In the genomic region with DNA sequence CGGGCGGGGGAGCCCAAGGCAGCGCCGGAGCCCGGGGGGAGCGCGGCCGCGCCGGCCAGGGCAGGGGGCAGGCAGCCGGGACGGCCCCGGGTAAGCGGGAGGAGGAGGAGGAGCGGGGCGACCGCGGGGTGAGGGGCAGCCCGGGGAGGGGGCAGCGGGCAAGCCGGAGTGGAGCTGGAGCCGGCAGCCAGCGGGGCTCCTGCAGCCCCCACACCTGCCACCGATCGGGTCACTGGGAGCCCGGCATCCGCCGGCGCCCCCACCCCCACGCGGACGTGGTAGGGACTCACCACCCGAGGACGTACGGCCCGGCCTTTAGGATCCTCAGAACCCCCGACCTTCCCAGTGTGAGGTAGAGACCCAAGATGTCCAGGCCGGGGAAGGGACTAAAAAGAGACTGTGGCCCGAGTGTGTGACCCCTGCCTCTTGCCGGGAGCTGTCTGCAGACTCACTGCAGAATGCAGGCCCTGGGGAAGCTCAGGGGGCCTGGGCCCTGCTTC, we compare ENCODE assay signal across 9 mouse cellular contexts. TPM values are rescaled to one million over a fixed set of nuclear protein-coding genes. Genes with fewer than 3 reads are reported as not detected.
DNase-seq lines count a peak whose midpoint lies in the region; ATAC-seq and TF ChIP-seq lines count a peak whose summit lies in the region.
"Had no signal": no experiment of that assay in that cellular context is flagged by ENCODE, and none has a peak within 500 bp of the region (broad histone marks: within the 10 kb centered on the region; RNA-seq: fewer than 3 reads in every experiment).

No protein-coding gene starts in this region.

- DNase-seq in heart, embryonic 10.5 days (ENCODE audit: low spot score), result peak; percentile 74
- no peak for DNase-seq in heart, postnatal 4 days
- no peak for DNase-seq in ES-E14 (ENCODE audit: low read depth, low spot score)
- peak; percentile 47 for DNase-seq in embryo, embryonic 11 days
- DNase-seq in hindbrain, postnatal 0 days (ENCODE audit: low spot score), result peak; percentile 26
- peak; percentile 4 for DNase-seq in midbrain, postnatal 0 days (ENCODE audit: low spot score)
- DNase-seq in left cerebral cortex, adult 9 months (ENCODE audit: low spot score in 2 of 2), result no peak
- DNase-seq in frontal cortex, adult 2 months (ENCODE audit: extremely low spot score in 1 of 2, low spot score in 1 of 2), result no peak

- H3K27me3 ChIP-seq in heart, embryonic 10.5 days (ENCODE audit: insufficient read depth, poor library complexity, severe bottlenecking), result peaks cover 24% of the 10 kb centered on the region
- no peaks in the 10 kb centered on the region for H3K27me3 ChIP-seq in hindbrain, postnatal 0 days (ENCODE audit: insufficient read depth, low read length)
- H3K27me3 ChIP-seq in midbrain, postnatal 0 days (ENCODE audit: insufficient read depth, low read length), result no peaks in the 10 kb centered on the region

- no peaks in the 10 kb centered on the region for H3K36me3 ChIP-seq in heart, embryonic 10.5 days
- H3K36me3 ChIP-seq in ES-E14 (ENCODE audit: control insufficient read depth, insufficient read depth, low read length, poor library complexity, severe bottlenecking), result no peaks in the 10 kb centered on the region
- no peaks in the 10 kb centered on the region for H3K36me3 ChIP-seq in hindbrain, postnatal 0 days (ENCODE audit: insufficient read depth, low read length)
- peaks cover 3% of the 10 kb centered on the region; the same call in 1 of the 2 replicates for H3K36me3 ChIP-seq in midbrain, postnatal 0 days (ENCODE audit: insufficient read depth, low read length)

- H3K4me3 ChIP-seq in heart, embryonic 10.5 days, result peak overlapping the region; percentile 92
- peak overlapping the region; percentile 77 to 79 for H3K4me3 ChIP-seq in ES-E14 (ENCODE audit: insufficient read depth in 1 of 2, low read depth in 1 of 2, low read length in 2 of 2, poor library complexity in 1 of 2, severe bottlenecking in 1 of 2)
- H3K4me3 ChIP-seq in hindbrain, postnatal 0 days (ENCODE audit: low read length), result peak overlapping the region; percentile 73
- peak overlapping the region; percentile 93 for H3K4me3 ChIP-seq in midbrain, postnatal 0 days (ENCODE audit: low read depth, low read length)

- in situ Hi-C loops in ES-E14 (cut with MboI; ENCODE audit: low sequenced_read_pairs in 2 of 2, unreplicated experiment in 2 of 2), result loop anchor here in 1 of 2 experiments (25.0 kb wide), 1 partner anchor 348 kb away; a partner anchor contains a TSS

- peak overlapping the region; percentile 93 for H3K27ac ChIP-seq in heart, embryonic 10.5 days
- no peak overlapping the region for H3K27ac ChIP-seq in ES-E14 (ENCODE audit: insufficient read depth, low read depth, low read length, poor library complexity, severe bottlenecking)
- H3K27ac ChIP-seq in hindbrain, postnatal 0 days, result peak overlapping the region; percentile 41; the same call in 1 of the 2 replicates
- H3K27ac ChIP-seq in midbrain, postnatal 0 days (ENCODE audit: low read depth, low read length), result 0 out of 2 replicates have a peak overlapping the region, but pooled peaks have one; percentile 18

- peak; percentile 38 for ATAC-seq in hindbrain, postnatal 0 days
- 0 out of 2 replicates have a peak, but pooled peaks have one; percentile 52 for ATAC-seq in midbrain, postnatal 0 days (ENCODE audit: low FRiP score)

- H3K4me2 ChIP-seq in hindbrain, postnatal 0 days (ENCODE audit: low read depth, low read length), result peak overlapping the region; percentile 81
- H3K4me2 ChIP-seq in midbrain, postnatal 0 days (ENCODE audit: low read depth, low read length, poor library complexity, severe bottlenecking), result peak overlapping the region; percentile 91

- TF ChIP-seq CTCF in hindbrain, postnatal 0 days (IDR thresholded peaks at IDR 0.05; ENCODE audit: low read depth), result no peak
- no peak for TF ChIP-seq CTCF in midbrain, postnatal 0 days (IDR thresholded peaks at IDR 0.05)

- peaks cover 54% of the 10 kb centered on the region for H3K4me1 ChIP-seq in heart, embryonic 10.5 days
- H3K4me1 ChIP-seq in ES-E14 (ENCODE audit: control insufficient read depth in 2 of 2, insufficient read depth in 2 of 2, low read length in 2 of 2, poor library complexity in 1 of 2), result peaks cover 4 to 7% of the 10 kb centered on the region in 2 experiments
- H3K4me1 ChIP-seq in hindbrain, postnatal 0 days (ENCODE audit: insufficient read depth, low read length), result 0 out of 2 replicates have a peak, but pooled peaks cover 7% of the 10 kb centered on the region
- H3K4me1 ChIP-seq in midbrain, postnatal 0 days (ENCODE audit: insufficient read depth, low read length), result peaks cover 8% of the 10 kb centered on the region; the same call in 1 of the 2 replicates

- no peaks in the 10 kb centered on the region for H3K9me3 ChIP-seq in heart, embryonic 10.5 days
- no peaks in the 10 kb centered on the region for H3K9me3 ChIP-seq in ES-E14 (ENCODE audit: control insufficient read depth, insufficient read depth, low read depth, low read length)
- no peaks in the 10 kb centered on the region for H3K9me3 ChIP-seq in hindbrain, postnatal 0 days (ENCODE audit: low read length)
- no peaks in the 10 kb centered on the region for H3K9me3 ChIP-seq in midbrain, postnatal 0 days (ENCODE audit: low read length)

- peak overlapping the region; percentile 68 for H3K9ac ChIP-seq in ES-E14 (ENCODE audit: insufficient read depth, low read depth, low read length, poor library complexity, severe bottlenecking)
- peak overlapping the region; percentile 84 for H3K9ac ChIP-seq in hindbrain, postnatal 0 days (replicated peaks; ENCODE audit: low read length)
- peak overlapping the region; percentile 86 for H3K9ac ChIP-seq in midbrain, postnatal 0 days (replicated peaks; ENCODE audit: low read length, poor library complexity, severe bottlenecking)

- WGBS in heart, embryonic 10.5 days, result under 1% methylated on average over 32 of the region's 40 CpGs
- 1% methylated on average over 24 of the region's 40 CpGs for WGBS in hindbrain, postnatal 0 days
- WGBS in midbrain, postnatal 0 days, result 2% methylated on average over 19 of the region's 40 CpGs

TF ChIP-seq in ES-E14, 5 proteins besides CTCF, POLR2A, EP300 and RAD21:
- TF ChIP-seq ZC3H11A (IDR thresholded peaks at IDR 0.05; ENCODE audit: borderline replicate concordance, low read depth, low read length), result no peak
- no peak for TF ChIP-seq HCFC1 (IDR thresholded peaks at IDR 0.05; ENCODE audit: borderline replicate concordance, insufficient read depth, low read length)
- TF ChIP-seq CHD2 (IDR thresholded peaks at IDR 0.05; ENCODE audit: low read depth, low read length), result no peak
- no peak for TF ChIP-seq ZNF384 (IDR thresholded peaks at IDR 0.05; ENCODE audit: low read depth, low read length)
- TF ChIP-seq MAFK (IDR thresholded peaks at IDR 0.05; ENCODE audit: insufficient read depth, low read depth, low read length), result no peak

RNA-seq across cellular contexts. Expression of a gene that starts 0.9 kb away (rescaled TPM):
- 8.1 and 11.4 TPM in 2 replicates for polyA plus RNA-seq in heart, embryonic 10.5 days (2016; fragmentation: Nextera tagmentation; extraction: Ambion mirVana)
- total RNA-seq in heart, postnatal 4 days (2021), result 10 to 100 TPM; 31.5 to 32.3 TPM
- total RNA-seq in ES-E14 (2012; rRNA removed), result 1.2 and 1.9 TPM in 2 replicates
- 122 and 128 TPM in 2 replicates for total RNA-seq in hindbrain, postnatal 0 days (2014; rRNA removed)
- 42.2 and 44.6 TPM in 2 replicates for polyA plus RNA-seq in hindbrain, postnatal 0 days (2015; fragmentation: Nextera tagmentation; extraction: Ambion mirVana)
- 110 and 126 TPM in 2 replicates for total RNA-seq in midbrain, postnatal 0 days (2014; rRNA removed)
- polyA plus RNA-seq in midbrain, postnatal 0 days (2015; fragmentation: Nextera tagmentation; extraction: Ambion mirVana), result 43.9 and 44.3 TPM in 2 replicates
- 341 and 351 TPM in 2 replicates for polyA plus RNA-seq in frontal cortex, adult 2 months (2012; rRNA removed)
- total RNA-seq: MEL had no signal

RNA-seq across cellular contexts. Expression of a gene that starts 19.4 kb away (rescaled TPM):
- polyA plus RNA-seq in heart, embryonic 10.5 days (2016; fragmentation: Nextera tagmentation; extraction: Ambion mirVana), result 0.17 and 0.18 TPM in 2 replicates
- not detected for total RNA-seq in heart, postnatal 4 days (2021)
- 0.09 TPM in 1 of 2 replicates, not detected in the other for total RNA-seq in ES-E14 (2012; rRNA removed)
- 0.14 and 1.0 TPM in 2 replicates for total RNA-seq in hindbrain, postnatal 0 days (2014; rRNA removed)
- polyA plus RNA-seq in hindbrain, postnatal 0 days (2015; fragmentation: Nextera tagmentation; extraction: Ambion mirVana), result 0.69 and 1.4 TPM in 2 replicates
- 0.44 and 0.85 TPM in 2 replicates for total RNA-seq in midbrain, postnatal 0 days (2014; rRNA removed)
- polyA plus RNA-seq in midbrain, postnatal 0 days (2015; fragmentation: Nextera tagmentation; extraction: Ambion mirVana), result 0.52 and 0.67 TPM in 2 replicates
- polyA plus RNA-seq in frontal cortex, adult 2 months (2012; rRNA removed), result 0.04 TPM in 1 of 2 replicates, not detected in the other
- total RNA-seq: MEL had no signal

RNA-seq across cellular contexts. Expression of a gene that starts 27.6 kb away (rescaled TPM):
- polyA plus RNA-seq in heart, embryonic 10.5 days (2016; fragmentation: Nextera tagmentation; extraction: Ambion mirVana), result 1.5 and 1.9 TPM in 2 replicates
- total RNA-seq in heart, postnatal 4 days (2021), result under 1 TPM in 1 of 2 experiments, not detected in 1; 0.56 TPM
- 0.36 TPM in 1 of 2 replicates, not detected in the other for total RNA-seq in ES-E14 (2012; rRNA removed)
- 0.37 and 4.8 TPM in 2 replicates for total RNA-seq in hindbrain, postnatal 0 days (2014; rRNA removed)
- 0.65 and 1.4 TPM in 2 replicates for polyA plus RNA-seq in hindbrain, postnatal 0 days (2015; fragmentation: Nextera tagmentation; extraction: Ambion mirVana)
- total RNA-seq in midbrain, postnatal 0 days (2014; rRNA removed), result not detected in 2 replicates
- 0.57 and 0.79 TPM in 2 replicates for polyA plus RNA-seq in midbrain, postnatal 0 days (2015; fragmentation: Nextera tagmentation; extraction: Ambion mirVana)
- polyA plus RNA-seq in frontal cortex, adult 2 months (2012; rRNA removed), result 0.60 and 0.80 TPM in 2 replicates
- total RNA-seq: MEL had no signal

RNA-seq across cellular contexts. Expression of a gene that starts 53.0 kb away (rescaled TPM):
- polyA plus RNA-seq in heart, embryonic 10.5 days (2016; fragmentation: Nextera tagmentation; extraction: Ambion mirVana), result 1.9 and 3.1 TPM in 2 replicates
- total RNA-seq in heart, postnatal 4 days (2021), result 1 to 10 TPM; 7.0 to 7.1 TPM
- total RNA-seq in ES-E14 (2012; rRNA removed), result 0.79 and 1.3 TPM in 2 replicates
- 8.7 and 9.1 TPM in 2 replicates for total RNA-seq in hindbrain, postnatal 0 days (2014; rRNA removed)
- 2.4 and 2.6 TPM in 2 replicates for polyA plus RNA-seq in hindbrain, postnatal 0 days (2015; fragmentation: Nextera tagmentation; extraction: Ambion mirVana)
- total RNA-seq in midbrain, postnatal 0 days (2014; rRNA removed), result 5.4 and 5.5 TPM in 2 replicates
- polyA plus RNA-seq in midbrain, postnatal 0 days (2015; fragmentation: Nextera tagmentation; extraction: Ambion mirVana), result 1.2 and 1.4 TPM in 2 replicates
- 3.6 and 3.9 TPM in 2 replicates for polyA plus RNA-seq in frontal cortex, adult 2 months (2012; rRNA removed)
- total RNA-seq: MEL had no signal

Comparison
In these comparisons a context has a peak if more than half of its experiments do, and no peak if none do; other contexts are left out.
1. DNase-seq: peak in heart, embryonic 10.5 days (single experiment), embryo, embryonic 11 days (single experiment), hindbrain, postnatal 0 days (single experiment) and midbrain, postnatal 0 days (single experiment); none in heart, postnatal 4 days (single experiment), ES-E14 (single experiment), left cerebral cortex, adult 9 months (0 of 2) and frontal cortex, adult 2 months (0 of 2).
2. RNA of a gene that starts 0.9 kb away (total RNA-seq): 122 to 128 TPM in hindbrain, postnatal 0 days, 110 to 126 TPM in midbrain, postnatal 0 days and 31.5 to 32.3 TPM in heart, postnatal 4 days; 1.2 to 1.9 TPM in ES-E14; every median in the first group is over 10 times any median in the second.
3. Peak in every context shown above with its lines, with median percentiles within 50 percentile points of each other: H3K4me3 ChIP-seq and H3K9ac ChIP-seq.